Mouse (Mus musculus) kidney, postnatal 0 days (tissue): ENCODE results near the gene Eefsec. TPM values are rescaled to one million over a fixed set of nuclear protein-coding genes. Genes with fewer than 3 reads are reported as not detected.

ENCODE experiments used
- ATAC-seq: fragments of 200-750 bp; cut with Nextera tagmentation; replicated peaks from 2 replicates; pipeline ENCODE4 v1.8.0; 2017; ENCODE audit warnings: low read depth, moderate number of reproducible peaks, moderate TSS enrichment, moderate library complexity; ENCODE audit not compliant: low FRiP score
- DNase-seq: peaks from one replicate; pipeline ENCODE4 v3.0.0-alpha.2; 2016; ENCODE audit warnings: low spot score
- H3K27ac ChIP-seq: fragments of 300-500 bp; sonication (generic); 2 replicates; pipeline ENCODE4 v1.5.1; 2014; ENCODE audit warnings: mild to moderate bottlenecking
- H3K27me3 ChIP-seq: fragments of 300-500 bp; sonication (generic); 2 replicates; pipeline ENCODE4 v1.6.1; 2014; ENCODE audit warnings: low read length, mixed read lengths; ENCODE audit not compliant: insufficient read depth
- H3K36me3 ChIP-seq: fragments of 300-500 bp; sonication (generic); 2 replicates; pipeline ENCODE4 v1.6.1; 2014; ENCODE audit warnings: low read length, mixed read lengths; ENCODE audit not compliant: insufficient read depth
- H3K4me1 ChIP-seq: fragments of 300-500 bp; sonication (generic); replicated peaks from 2 replicates; pipeline ENCODE4 v1.6.1; 2014; ENCODE audit warnings: antibody characterized with exemption, low read length, mixed read lengths; ENCODE audit not compliant: insufficient read depth
- H3K4me2 ChIP-seq: fragments of 300-500 bp; sonication (generic); 2 replicates; pipeline ENCODE4 v1.6.1; 2014; ENCODE audit warnings: mild to moderate bottlenecking, low read length, moderate library complexity, mixed read lengths
- H3K4me3 ChIP-seq: fragments of 300-500 bp; sonication (generic); replicated peaks from 2 replicates; pipeline ENCODE4 v1.5.1; 2014; ENCODE audit warnings: low read depth, low read length
- H3K9ac ChIP-seq: fragments of 300-500 bp; sonication (generic); 2 replicates; pipeline ENCODE4 v1.6.1; 2014; ENCODE audit warnings: low read depth, low read length
- H3K9me3 ChIP-seq: fragments of 300-500 bp; sonication (generic); replicated peaks from 2 replicates; pipeline ENCODE4 v1.6.1; 2016; ENCODE audit warnings: low read length, inconsistent platforms, mixed read lengths
- CTCF ChIP-seq: IDR thresholded peaks from 2 replicates; pipeline ENCODE4 v1.5.1; 2016; ENCODE audit warnings: antibody characterized with exemption, low read depth, mild to moderate bottlenecking, moderate library complexity
- WGBS: fragments of 180-500 bp; shearing (Covaris S2); extraction: QIAGEN DNeasy Blood & Tissue Kit; methylation state at CpG from one replicate; pipeline ENCODE4 v1.1.7; 2014; 5-methylcytosine and 5-hydroxymethylcytosine counted together
- polyA plus RNA-seq: library from polyadenylated mRNA; unstranded; fragments of >200 nt; fragmentation: Nextera tagmentation; extraction: Ambion mirVana; gene quantifications from 2 replicates; pipeline ENCODE4 v1.2.1, GENCODE M21; 2015

Eefsec gene
- polyA plus RNA-seq, 1 experiment from 2014 or later: 34.8 TPM

GRCm38 (mm10) chr6:88278141-88278540, 168.2 kb downstream of the Eefsec start:
- WGBS: 85% methylated on average over 2 of the region's 2 CpGs
- Histone ChIP-seq H3K4me2 (no peak overlapping the region), H3K27ac (no peak overlapping the region), H3K9me3 (no peaks in the 10 kb centered on the region), H3K4me1 (no peaks in the 10 kb centered on the region), H3K27me3 (no peaks in the 10 kb centered on the region), H3K36me3 (no peaks in the 10 kb centered on the region), H3K9ac (no peak overlapping the region), H3K4me3 (no peak overlapping the region)
- ATAC-seq (no peak), DNase-seq (no peak)
- no peak for TF ChIP-seq CTCF

- no peaks in the 10 kb centered on the region for H3K27me3 ChIP-seq
- no peak for TF ChIP-seq CTCF
- H3K4me3 ChIP-seq: no peak overlapping the region
- no peak overlapping the region for H3K27ac ChIP-seq
- 92% methylated on average over 4 of the region's 4 CpGs for WGBS
- H3K9ac ChIP-seq: no peak overlapping the region
- ATAC-seq (no peak), DNase-seq (no peak)
- H3K4me2 ChIP-seq: no peak overlapping the region
- no peaks in the 10 kb centered on the region for H3K9me3 ChIP-seq
- H3K36me3 ChIP-seq: no peaks in the 10 kb centered on the region
- H3K4me1 ChIP-seq: no peaks in the 10 kb centered on the region
Observed at GRCm38 (mm10) chr6:88277242-88277641, 169.1 kb downstream of the Eefsec start.

- Histone ChIP-seq H3K9ac (no peak overlapping the region), H3K27me3 (no peaks in the 10 kb centered on the region), H3K4me2 (no peak overlapping the region), H3K9me3 (no peaks in the 10 kb centered on the region), H3K27ac (no peak overlapping the region), H3K36me3 (no peaks in the 10 kb centered on the region), H3K4me1 (no peaks in the 10 kb centered on the region; the same call in 1 of the 2 replicates), H3K4me3 (no peak overlapping the region)
- no peak for DNase-seq
- 78% methylated on average over 4 of the region's 4 CpGs for WGBS
- no peak for ATAC-seq
- TF ChIP-seq CTCF: no peak
Observed at GRCm38 (mm10) chr6:88276221-88276620, 170.1 kb downstream of the Eefsec start.

- H3K9ac ChIP-seq: no peak overlapping the region
- H3K4me2 ChIP-seq: no peak overlapping the region
- no peaks in the 10 kb centered on the region for H3K36me3 ChIP-seq
- WGBS: 31% methylated on average over 6 of the region's 6 CpGs
- DNase-seq (peak; percentile 47), ATAC-seq (no peak)
- H3K27me3 ChIP-seq: no peaks in the 10 kb centered on the region
- no peaks in the 10 kb centered on the region for H3K9me3 ChIP-seq
- TF ChIP-seq CTCF: no peak
- H3K4me3 ChIP-seq: no peak overlapping the region
- no peaks in the 10 kb centered on the region; the same call in 1 of the 2 replicates for H3K4me1 ChIP-seq
- no peak overlapping the region for H3K27ac ChIP-seq
Observed at GRCm38 (mm10) chr6:88274623-88275022, 171.7 kb downstream of the Eefsec start.

- Histone ChIP-seq H3K4me2 (no peak overlapping the region), H3K4me3 (no peak overlapping the region), H3K4me1 (no peaks in the 10 kb centered on the region; the same call in 1 of the 2 replicates), H3K9me3 (no peaks in the 10 kb centered on the region), H3K9ac (no peak overlapping the region), H3K36me3 (no peaks in the 10 kb centered on the region), H3K27me3 (no peaks in the 10 kb centered on the region), H3K27ac (no peak overlapping the region)
- 85% methylated on average over 2 of the region's 2 CpGs for WGBS
- DNase-seq (no peak), ATAC-seq (no peak)
- TF ChIP-seq CTCF: no peak
Observed at GRCm38 (mm10) chr6:88267970-88268369, 178.4 kb downstream of the Eefsec start.

GRCm38 (mm10) chr6:88267068-88267467, 179.3 kb downstream of the Eefsec start:
- H3K36me3 ChIP-seq: no peaks in the 10 kb centered on the region
- H3K9ac ChIP-seq: no peak overlapping the region
- ATAC-seq (no peak), DNase-seq (no peak)
- no peaks in the 10 kb centered on the region; the same call in 1 of the 2 replicates for H3K4me1 ChIP-seq
- H3K4me2 ChIP-seq: no peak overlapping the region
- H3K4me3 ChIP-seq: no peak overlapping the region
- no peaks in the 10 kb centered on the region for H3K27me3 ChIP-seq
- WGBS: 91% methylated on average over 3 of the region's 3 CpGs
- TF ChIP-seq CTCF: no peak
- no peak overlapping the region for H3K27ac ChIP-seq
- H3K9me3 ChIP-seq: no peaks in the 10 kb centered on the region

- no peak overlapping the region for H3K4me2 ChIP-seq
- no peak for TF ChIP-seq CTCF
- H3K9me3 ChIP-seq: no peaks in the 10 kb centered on the region
- H3K27ac ChIP-seq: no peak overlapping the region
- H3K9ac ChIP-seq: no peak overlapping the region
- no peak overlapping the region for H3K4me3 ChIP-seq
- H3K36me3 ChIP-seq: no peaks in the 10 kb centered on the region
- no peaks in the 10 kb centered on the region for H3K27me3 ChIP-seq
- ATAC-seq (no peak), DNase-seq (no peak)
- 83% methylated on average over 3 of the region's 3 CpGs for WGBS
- no peaks in the 10 kb centered on the region for H3K4me1 ChIP-seq
Observed at GRCm38 (mm10) chr6:88266055-88266454, 180.3 kb downstream of the Eefsec start.
